Mouse (Mus musculus) heart, postnatal 0 days (tissue): ENCODE measurements around the gene Scn2a. TPM values are rescaled to one million over a fixed set of nuclear protein-coding genes. Genes with fewer than 3 reads are reported as not detected.

Experiments
- ATAC-seq: fragments of 200-750 bp; cut with Nextera tagmentation; 2 replicates; pipeline ENCODE4 v1.8.0; 2017; ENCODE audit warnings: low read depth, moderate number of reproducible peaks, moderate library complexity; ENCODE audit not compliant: insufficient read depth
- DNase-seq: peaks from one replicate; pipeline ENCODE4 v3.0.0-alpha.2; 2016; ENCODE audit warnings: low spot score
- H3K27ac ChIP-seq: fragments of 300-500 bp; sonication (generic); 2 replicates; pipeline ENCODE4 v1.5.1; 2014; ENCODE audit warnings: low read depth, mild to moderate bottlenecking
- H3K27me3 ChIP-seq: fragments of 300-500 bp; sonication (generic); 2 replicates; pipeline ENCODE4 v1.6.1; 2014; ENCODE audit warnings: low read length, mixed read lengths; ENCODE audit not compliant: control insufficient read depth, insufficient read depth
- H3K36me3 ChIP-seq: fragments of 300-500 bp; sonication (generic); replicated peaks from 2 replicates; pipeline ENCODE4 v1.6.1; 2014; ENCODE audit warnings: low read length, mixed read lengths; ENCODE audit not compliant: control insufficient read depth, insufficient read depth
- H3K4me1 ChIP-seq: fragments of 300-500 bp; sonication (generic); 2 replicates; pipeline ENCODE4 v1.6.1; 2014; ENCODE audit warnings: antibody characterized with exemption; ENCODE audit not compliant: control insufficient read depth, insufficient read depth
- H3K4me2 ChIP-seq: fragments of 300-500 bp; sonication (generic); 2 replicates; pipeline ENCODE4 v1.6.1; 2014; ENCODE audit warnings: low read depth, mild to moderate bottlenecking, low read length, moderate library complexity
- H3K4me3 ChIP-seq: fragments of 300-500 bp; sonication (generic); 2 replicates; pipeline ENCODE4 v1.5.1; 2014; ENCODE audit warnings: low read depth, low read length
- H3K9ac ChIP-seq: fragments of 300-500 bp; sonication (generic); replicated peaks from 2 replicates; pipeline ENCODE4 v1.6.1; 2014; ENCODE audit warnings: low read depth, low read length, mixed read lengths
- H3K9me3 ChIP-seq: fragments of 300-500 bp; sonication (generic); replicated peaks from 2 replicates; pipeline ENCODE4 v1.6.1; 2016; ENCODE audit warnings: low read length; ENCODE audit not compliant: control insufficient read depth
- CTCF ChIP-seq: IDR thresholded peaks from 2 replicates; pipeline ENCODE4 v1.5.1; 2016; ENCODE audit warnings: antibody characterized with exemption, control low read depth, low read depth
- EP300 ChIP-seq: IDR thresholded peaks from 2 replicates; pipeline ENCODE4 v1.6.1; 2016; ENCODE audit warnings: antibody characterized with exemption, low read depth
- WGBS: fragments of 180-500 bp; shearing (Covaris S2); extraction: QIAGEN DNeasy Blood & Tissue Kit; methylation state at CpG from one replicate; pipeline ENCODE4 v1.1.7; 2014; 5-methylcytosine and 5-hydroxymethylcytosine counted together
- polyA plus RNA-seq: library from polyadenylated mRNA; unstranded; fragments of >200 nt; fragmentation: Nextera tagmentation; extraction: Ambion mirVana; gene quantifications from 2 replicates; pipeline ENCODE4 v1.2.1, GENCODE M21; 2015
- total RNA-seq: library from RNA; depleted of rRNA; stranded (reverse); fragments of >200 nt; gene quantifications from 2 replicates; pipeline ENCODE4 v1.2.3, GENCODE M21; 2014; ENCODE audit warnings: low replicate concordance

The Scn2a gene
- total and polyA plus RNA-seq, 2 experiments from 2014 or later: 0.40 TPM; not detected in 1

DNA sequence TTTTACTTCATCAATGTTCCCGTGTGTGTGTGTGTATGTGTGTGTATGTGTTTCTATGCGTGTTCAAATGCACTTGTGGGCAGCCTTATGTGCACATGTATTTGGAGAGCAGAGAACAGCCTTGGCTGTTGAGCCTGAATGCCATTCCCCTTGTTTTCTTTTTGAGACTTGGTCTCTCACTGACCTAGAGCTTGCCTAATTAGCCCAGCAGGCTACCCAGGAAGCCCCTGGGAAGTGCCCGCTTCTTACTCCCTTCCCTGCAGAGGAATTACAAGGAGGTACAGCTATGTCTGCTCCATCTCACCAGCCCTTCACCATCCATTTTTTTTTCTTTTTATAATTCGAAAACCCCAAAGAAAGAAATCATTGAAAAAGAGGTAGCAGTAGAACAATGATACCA is 44.6 kb downstream of the Scn2a start:
- DNase-seq (no peak), ATAC-seq (no peak)
- TF ChIP-seq EP300 (no peak), CTCF (no peak)
- H3K9ac ChIP-seq: no peak overlapping the region
- H3K4me3 ChIP-seq: no peak overlapping the region
- 40% methylated on average over 4 of the region's 4 CpGs for WGBS
- no peaks in the 10 kb centered on the region for H3K4me1 ChIP-seq
- no peaks in the 10 kb centered on the region for H3K36me3 ChIP-seq
- no peak overlapping the region for H3K4me2 ChIP-seq
- no peaks in the 10 kb centered on the region for H3K27me3 ChIP-seq
- no peaks in the 10 kb centered on the region for H3K9me3 ChIP-seq
- H3K27ac ChIP-seq: no peak overlapping the region

DNA sequence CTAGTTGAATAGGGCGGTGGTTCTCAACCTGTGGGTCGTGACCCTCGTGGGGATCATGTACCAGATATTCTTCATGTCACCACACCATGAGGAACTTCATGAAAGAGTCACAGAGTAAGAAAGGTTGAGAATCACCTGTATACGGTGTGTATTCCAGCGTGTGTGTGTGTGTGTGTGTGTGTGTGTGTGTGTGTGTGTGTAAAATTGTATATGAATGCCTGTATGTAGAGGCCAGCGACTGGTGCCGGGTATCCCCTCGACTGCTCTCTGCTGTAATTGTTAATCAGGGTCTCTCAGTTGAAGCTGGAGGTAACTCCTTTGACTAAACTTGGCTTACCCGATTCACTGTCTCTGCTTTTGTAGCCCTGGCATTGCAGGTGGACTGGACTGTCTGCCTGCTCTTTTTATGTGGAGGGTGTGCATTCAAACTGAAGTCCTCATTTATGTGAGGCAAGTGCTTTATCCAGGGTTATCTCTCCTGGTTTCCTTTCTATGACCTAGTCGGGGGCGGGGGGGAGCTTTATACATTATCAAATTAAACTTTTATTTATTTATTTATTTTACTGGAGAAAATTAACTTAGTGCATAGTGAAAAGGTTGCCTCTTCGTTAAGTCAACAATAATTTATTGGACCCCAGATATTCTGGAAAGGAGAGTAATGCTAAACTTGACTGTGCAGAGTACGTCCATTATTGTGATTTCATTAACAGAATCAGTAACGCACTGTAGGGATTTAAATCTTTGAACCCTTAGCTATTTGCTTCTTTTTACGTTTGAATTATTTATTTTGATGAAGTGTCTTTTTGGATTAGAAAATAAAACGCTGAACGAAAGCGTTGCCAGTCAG is 47.2 kb downstream of the Scn2a start:
- Histone ChIP-seq H3K36me3 (no peaks in the 10 kb centered on the region), H3K4me2 (peak overlapping the region; percentile 71), H3K9me3 (no peaks in the 10 kb centered on the region), H3K4me1 (no peaks in the 10 kb centered on the region), H3K27me3 (no peaks in the 10 kb centered on the region), H3K4me3 (peak overlapping the region; percentile 43), H3K27ac (no peak overlapping the region), H3K9ac (0 out of 2 replicates have a peak overlapping the region, but pooled peaks have one; percentile 33)
- TF ChIP-seq EP300 (no peak), CTCF (no peak)
- DNase-seq (no peak), ATAC-seq (no peak)
- WGBS: 50% methylated on average over 18 of the region's 18 CpGs

DNA sequence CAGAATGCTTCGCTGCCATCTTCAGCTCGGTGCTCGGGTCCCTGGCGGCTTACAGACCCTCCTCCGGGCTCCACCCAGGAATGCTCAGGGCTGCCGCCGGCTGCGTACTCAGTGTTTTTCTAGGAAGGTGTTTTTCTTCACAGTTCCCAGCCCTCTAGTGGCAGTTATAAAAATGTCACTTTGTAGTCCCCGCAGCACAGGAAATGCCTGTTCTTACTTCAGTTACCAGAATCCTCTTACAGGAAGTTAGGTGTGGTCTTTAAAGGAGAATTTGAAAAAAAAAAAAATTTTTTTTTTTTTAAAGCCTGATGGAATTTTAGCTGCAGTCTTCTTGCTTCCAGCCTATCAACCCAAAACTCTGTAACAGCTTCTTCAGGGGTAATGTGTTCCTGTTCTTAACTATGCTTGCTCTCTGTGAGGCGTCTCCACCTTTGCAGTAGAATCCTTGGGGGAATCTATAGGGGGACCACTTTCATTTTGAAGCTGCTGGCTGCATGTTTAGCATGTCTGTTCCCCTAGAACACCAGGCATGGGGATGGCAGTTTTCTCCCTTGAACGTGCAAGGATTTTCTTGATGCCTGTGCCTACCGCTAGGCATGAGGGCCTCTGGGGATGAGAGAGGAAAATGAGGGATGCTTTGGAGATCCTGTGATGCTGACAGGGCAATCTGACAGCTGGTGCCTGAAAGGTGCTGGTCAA is 48.0 kb downstream of the Scn2a start:
- no peak for TF ChIP-seq EP300
- TF ChIP-seq CTCF: peak; percentile 63
- peak overlapping the region; percentile 43 for H3K4me3 ChIP-seq
- no peaks in the 10 kb centered on the region for H3K4me1 ChIP-seq
- WGBS: 20% methylated on average over 12 of the region's 12 CpGs
- H3K36me3 ChIP-seq: no peaks in the 10 kb centered on the region
- H3K9me3 ChIP-seq: no peaks in the 10 kb centered on the region
- peak; percentile 75 for ATAC-seq
- peak; percentile 89 for DNase-seq
- H3K9ac ChIP-seq: peak overlapping the region; percentile 33; the same call in 1 of the 2 replicates
- peak overlapping the region; percentile 71 for H3K4me2 ChIP-seq
- H3K27ac ChIP-seq: no peak overlapping the region
- no peaks in the 10 kb centered on the region for H3K27me3 ChIP-seq

DNA sequence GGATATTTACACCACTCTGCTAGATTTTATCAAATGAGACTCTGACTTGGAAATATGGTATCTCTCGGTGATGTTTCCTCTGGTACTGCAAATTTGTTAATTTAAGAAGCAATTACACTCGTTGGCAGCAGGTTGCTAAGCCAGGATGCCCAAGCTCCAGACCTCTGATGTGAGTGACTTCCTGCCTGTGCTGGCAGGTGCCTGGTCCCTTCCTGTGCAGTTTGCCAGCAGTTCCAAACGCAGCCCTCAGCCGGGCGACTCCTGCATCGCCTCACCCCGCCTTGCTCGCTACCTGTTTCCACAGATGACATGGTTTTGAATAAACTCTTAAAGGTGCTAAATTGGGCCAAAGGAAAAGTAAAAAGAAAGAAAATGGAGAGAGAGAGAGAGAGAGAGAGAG is 49.0 kb downstream of the Scn2a start:
- H3K27me3 ChIP-seq: no peaks in the 10 kb centered on the region
- ATAC-seq: no peak
- H3K4me3 ChIP-seq: no peak overlapping the region
- H3K4me1 ChIP-seq: no peaks in the 10 kb centered on the region
- H3K4me2 ChIP-seq: no peak overlapping the region
- no peaks in the 10 kb centered on the region for H3K9me3 ChIP-seq
- no peak overlapping the region for H3K9ac ChIP-seq
- WGBS: 55% methylated on average over 8 of the region's 8 CpGs
- TF ChIP-seq CTCF: no peak
- no peak for TF ChIP-seq EP300
- no peak overlapping the region for H3K27ac ChIP-seq
- no peak for DNase-seq
- H3K36me3 ChIP-seq: no peaks in the 10 kb centered on the region

DNA sequence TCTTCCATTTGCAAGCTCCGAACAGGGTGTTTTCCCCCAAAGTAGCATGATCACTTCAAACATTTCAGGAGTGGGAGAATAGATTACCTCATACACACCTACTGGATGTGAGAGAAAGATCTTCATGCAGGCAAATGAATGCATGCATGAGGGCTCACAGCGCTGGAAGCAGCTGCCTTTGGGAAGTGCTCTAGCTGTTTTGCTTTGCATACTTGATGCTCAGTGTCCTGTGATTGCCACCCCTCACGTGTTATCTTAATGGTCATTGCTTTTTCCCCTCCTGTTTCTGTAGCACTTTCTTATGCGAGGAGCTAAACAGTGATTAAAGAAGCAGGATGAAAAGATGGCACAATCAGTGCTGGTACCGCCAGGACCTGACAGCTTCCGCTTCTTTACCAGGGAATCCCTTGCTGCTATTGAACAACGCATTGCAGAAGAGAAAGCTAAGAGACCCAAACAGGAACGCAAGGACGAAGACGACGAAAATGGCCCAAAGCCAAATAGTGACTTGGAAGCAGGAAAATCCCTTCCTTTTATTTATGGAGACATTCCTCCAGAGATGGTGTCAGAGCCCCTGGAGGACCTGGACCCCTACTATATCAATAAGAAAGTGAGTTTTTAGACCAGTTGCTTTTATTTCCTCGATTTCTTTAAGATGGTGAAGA is 49.7 kb downstream of the Scn2a start:
- ATAC-seq (no peak), DNase-seq (no peak)
- H3K4me3 ChIP-seq: no peak overlapping the region
- H3K9ac ChIP-seq: no peak overlapping the region
- WGBS: 42% methylated on average over 12 of the region's 12 CpGs
- H3K27ac ChIP-seq: no peak overlapping the region
- H3K36me3 ChIP-seq: no peaks in the 10 kb centered on the region
- TF ChIP-seq EP300 (no peak), CTCF (no peak)
- H3K27me3 ChIP-seq: no peaks in the 10 kb centered on the region
- H3K4me2 ChIP-seq: no peak overlapping the region
- no peaks in the 10 kb centered on the region for H3K4me1 ChIP-seq
- H3K9me3 ChIP-seq: no peaks in the 10 kb centered on the region
